Mouse (Mus musculus) heart, embryonic 13.5 days (tissue): ENCODE results near the gene Col5a2. TPM values are rescaled to one million over a fixed set of nuclear protein-coding genes. Genes with fewer than 3 reads are reported as not detected.

Source experiments
- ATAC-seq: fragments of 200-750 bp; cut with Nextera tagmentation; 2 replicates; pipeline ENCODE4 v1.8.0; 2017; ENCODE audit warnings: moderate TSS enrichment; ENCODE audit not compliant: insufficient number of reproducible peaks, low FRiP score, low TSS enrichment; ENCODE audit errors: extremely low read depth
- H3K27ac ChIP-seq: fragments of 300-500 bp; sonication (generic); replicated peaks from 2 replicates; pipeline ENCODE4 v1.5.1; 2015; ENCODE audit warnings: moderate library complexity, mild to moderate bottlenecking, inconsistent platforms
- H3K27me3 ChIP-seq: fragments of 300-500 bp; sonication (generic); replicated peaks from 2 replicates; pipeline ENCODE4 v1.6.1; 2015; ENCODE audit warnings: mild to moderate bottlenecking, inconsistent platforms
- H3K36me3 ChIP-seq: fragments of 300-500 bp; sonication (generic); 2 replicates; pipeline ENCODE4 v1.6.1; 2015; ENCODE audit warnings: mild to moderate bottlenecking, inconsistent platforms
- H3K4me1 ChIP-seq: fragments of 300-500 bp; sonication (generic); 2 replicates; pipeline ENCODE4 v1.6.1; 2015; ENCODE audit warnings: inconsistent platforms
- H3K4me2 ChIP-seq: fragments of 300-500 bp; sonication (generic); 2 replicates; pipeline ENCODE4 v1.6.1; 2015; ENCODE audit warnings: inconsistent platforms, mild to moderate bottlenecking, moderate library complexity
- H3K4me3 ChIP-seq: fragments of 300-500 bp; sonication (generic); 2 replicates; pipeline ENCODE4 v1.5.1; 2015; ENCODE audit warnings: moderate library complexity, mild to moderate bottlenecking, inconsistent platforms
- H3K9ac ChIP-seq: fragments of 300-500 bp; sonication (generic); 2 replicates; pipeline ENCODE4 v1.6.1; 2015; ENCODE audit warnings: inconsistent platforms, mild to moderate bottlenecking, moderate library complexity
- H3K9me3 ChIP-seq: fragments of 300-500 bp; sonication (generic); 2 replicates; pipeline ENCODE4 v1.6.1; 2016; ENCODE audit warnings: inconsistent platforms
- WGBS: fragments of 180-500 bp; shearing (Covaris S2); methylation state at CpG from one replicate; pipeline ENCODE4 v1.1.7; 2015; ENCODE audit warnings: mixed read lengths; 5-methylcytosine and 5-hydroxymethylcytosine counted together
- polyA plus RNA-seq: library from polyadenylated mRNA; unstranded; fragments of >200 nt; fragmentation: Nextera tagmentation; extraction: Ambion mirVana; gene quantifications from 2 replicates; pipeline ENCODE4 v1.2.1, GENCODE M21; 2015

Gene Col5a2
- polyA plus RNA-seq, 1 experiment from 2014 or later: 61.5 TPM

DNA sequence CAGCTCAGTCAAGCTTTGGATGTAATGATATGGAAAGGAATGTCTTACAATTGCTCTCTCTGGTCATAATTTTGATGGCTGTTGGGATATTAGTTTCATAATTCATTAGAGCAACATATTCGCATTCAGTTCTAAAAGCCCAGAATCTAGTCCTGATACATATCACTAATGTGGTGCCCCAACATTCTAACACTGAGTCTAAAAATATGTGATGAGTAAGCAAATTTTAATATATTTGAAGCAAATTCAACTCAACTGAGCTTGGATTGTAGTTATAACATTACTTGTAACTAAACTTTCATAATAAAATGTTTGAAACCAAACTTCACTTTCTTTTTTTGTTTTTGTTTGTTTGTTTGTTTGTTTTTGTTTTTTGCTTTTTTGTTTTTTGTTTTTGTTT is 173.9 kb downstream of the Col5a2 start:
- ATAC-seq: no peak
- peaks cover 55% of the 10 kb centered on the region for H3K36me3 ChIP-seq
- 84% methylated on average over 1 of the region's 1 CpGs for WGBS

More for the DNA sequence above, 173.9 kb downstream of the Col5a2 start:
- Histone ChIP-seq H3K27me3 (no peaks in the 10 kb centered on the region), H3K4me2 (no peak overlapping the region), H3K9me3 (no peaks in the 10 kb centered on the region), H3K4me1 (no peaks in the 10 kb centered on the region), H3K9ac (no peak overlapping the region), H3K27ac (no peak overlapping the region), H3K4me3 (no peak overlapping the region)

Other genes with a start within 250 kb of the Col5a2 start
- gene Col3a1, start 191.7 kb downstream of the Col5a2 start, polyA plus RNA-seq: 650 and 772 TPM in 2 replicates